Mouse (Mus musculus): ENCODE results near the gene Rnf114. TPM values are rescaled to one million over a fixed set of nuclear protein-coding genes. Genes with fewer than 3 reads are reported as not detected.

Rnf114 gene
- polyA plus RNA-seq, 1 experiment from 2014 or later: 119 TPM

- ATAC-seq: no peak
- Histone ChIP-seq H3K4me1 (ENCODE audit: insufficient read depth, low read depth, low read length) (no peaks in the 10 kb centered on the region), H3K9ac (replicated peaks; ENCODE audit: low read depth) (no peak overlapping the region), H3K4me2 (replicated peaks; ENCODE audit: low read depth, low read length) (no peak overlapping the region), H3K27me3 (replicated peaks; ENCODE audit: insufficient read depth, low read length) (no peaks in the 10 kb centered on the region), H3K27ac (ENCODE audit: low read length) (no peak overlapping the region), H3K36me3 (ENCODE audit: insufficient read depth, low read length) (no peaks in the 10 kb centered on the region), H3K9me3 (ENCODE audit: low read length) (no peaks in the 10 kb centered on the region), H3K4me3 (ENCODE audit: low read depth, low read length) (no peak overlapping the region)
- WGBS: 46% methylated on average over 8 of the region's 8 CpGs
- DNase-seq (ENCODE audit: low spot score): peak; percentile 17
- no peak for TF ChIP-seq EP300 (IDR thresholded peaks at IDR 0.05)
- no peak for TF ChIP-seq CTCF (IDR thresholded peaks at IDR 0.05)
Observed at GRCm38 (mm10) chr2:167550341-167550854, 58.0 kb downstream of the Rnf114 start.

GRCm38 (mm10) chr2:167551342-167551920 is 59.0 kb downstream of the Rnf114 start:
- H3K27ac ChIP-seq (ENCODE audit: low read length): no peak overlapping the region
- H3K4me2 ChIP-seq (replicated peaks; ENCODE audit: low read depth, low read length): no peak overlapping the region
- DNase-seq (ENCODE audit: low spot score): no peak
- no peak overlapping the region for H3K4me3 ChIP-seq (ENCODE audit: low read depth, low read length)
- no peaks in the 10 kb centered on the region for H3K9me3 ChIP-seq (ENCODE audit: low read length)
- H3K27me3 ChIP-seq (replicated peaks; ENCODE audit: insufficient read depth, low read length): no peaks in the 10 kb centered on the region
- 70% methylated on average over 8 of the region's 8 CpGs for WGBS
- no peaks in the 10 kb centered on the region for H3K36me3 ChIP-seq (ENCODE audit: insufficient read depth, low read length)
- H3K4me1 ChIP-seq (ENCODE audit: insufficient read depth, low read depth, low read length): no peaks in the 10 kb centered on the region
- TF ChIP-seq CTCF (IDR thresholded peaks at IDR 0.05): no peak
- no peak for TF ChIP-seq EP300 (IDR thresholded peaks at IDR 0.05)
- H3K9ac ChIP-seq (replicated peaks; ENCODE audit: low read depth): no peak overlapping the region
- no peak for ATAC-seq

- Histone ChIP-seq H3K9ac (replicated peaks; ENCODE audit: low read depth) (no peak overlapping the region), H3K36me3 (ENCODE audit: insufficient read depth, low read length) (no peaks in the 10 kb centered on the region), H3K9me3 (ENCODE audit: low read length) (no peaks in the 10 kb centered on the region), H3K4me3 (ENCODE audit: low read depth, low read length) (no peak overlapping the region), H3K4me2 (replicated peaks; ENCODE audit: low read depth, low read length) (no peak overlapping the region), H3K27ac (ENCODE audit: low read length) (no peak overlapping the region), H3K27me3 (replicated peaks; ENCODE audit: insufficient read depth, low read length) (no peaks in the 10 kb centered on the region), H3K4me1 (ENCODE audit: insufficient read depth, low read depth, low read length) (no peaks in the 10 kb centered on the region)
- DNase-seq (ENCODE audit: low spot score) (no peak), ATAC-seq (no peak)
- WGBS: 65% methylated on average over 4 of the region's 4 CpGs
- no peak for TF ChIP-seq CTCF (IDR thresholded peaks at IDR 0.05)
- no peak for TF ChIP-seq EP300 (IDR thresholded peaks at IDR 0.05)
Observed at GRCm38 (mm10) chr2:167552292-167552691, 59.8 kb downstream of the Rnf114 start.

GRCm38 (mm10) chr2:167552927-167553402 is 60.5 kb downstream of the Rnf114 start:
- Histone ChIP-seq H3K4me2 (replicated peaks; ENCODE audit: low read depth, low read length) (no peak overlapping the region), H3K9ac (replicated peaks; ENCODE audit: low read depth) (no peak overlapping the region), H3K27ac (ENCODE audit: low read length) (peak overlapping the region; percentile 27; the same call in 1 of the 2 replicates), H3K4me3 (ENCODE audit: low read depth, low read length) (no peak overlapping the region), H3K4me1 (ENCODE audit: insufficient read depth, low read depth, low read length) (no peaks in the 10 kb centered on the region), H3K9me3 (ENCODE audit: low read length) (no peaks in the 10 kb centered on the region), H3K36me3 (ENCODE audit: insufficient read depth, low read length) (no peaks in the 10 kb centered on the region), H3K27me3 (replicated peaks; ENCODE audit: insufficient read depth, low read length) (no peaks in the 10 kb centered on the region)
- peak; percentile 85 for ATAC-seq
- 39% methylated on average over 11 of the region's 11 CpGs for WGBS
- DNase-seq (ENCODE audit: low spot score): peak; percentile 62
- no peak for TF ChIP-seq CTCF (IDR thresholded peaks at IDR 0.05)
- TF ChIP-seq EP300 (IDR thresholded peaks at IDR 0.05): no peak

DNA sequence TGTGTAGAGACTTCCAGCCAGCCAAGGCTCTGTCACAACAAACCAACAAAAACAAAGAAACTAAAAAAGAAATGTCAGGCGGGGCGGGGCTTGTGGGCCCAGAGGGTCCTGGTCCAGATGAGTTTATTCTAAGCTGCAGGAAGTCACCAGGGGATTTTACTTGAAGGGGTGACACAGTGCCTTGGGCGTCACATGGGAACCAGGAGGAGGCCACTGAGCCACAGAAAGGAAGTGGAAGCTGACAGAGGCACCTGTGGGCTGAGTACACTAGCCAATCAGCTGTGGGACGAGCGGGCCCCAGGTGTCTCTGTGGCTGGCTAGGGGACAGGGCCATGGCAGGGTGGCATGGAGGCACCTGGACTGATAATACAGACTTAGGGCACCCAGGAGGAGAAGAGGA is 63.3 kb downstream of the Rnf114 start:
- Histone ChIP-seq H3K4me1 (ENCODE audit: insufficient read depth, low read depth, low read length) (no peaks in the 10 kb centered on the region), H3K9me3 (ENCODE audit: low read length) (no peaks in the 10 kb centered on the region), H3K9ac (replicated peaks; ENCODE audit: low read depth) (no peak overlapping the region), H3K27ac (ENCODE audit: low read length) (no peak overlapping the region), H3K4me2 (replicated peaks; ENCODE audit: low read depth, low read length) (no peak overlapping the region), H3K36me3 (ENCODE audit: insufficient read depth, low read length) (no peaks in the 10 kb centered on the region), H3K27me3 (replicated peaks; ENCODE audit: insufficient read depth, low read length) (no peaks in the 10 kb centered on the region), H3K4me3 (ENCODE audit: low read depth, low read length) (no peak overlapping the region)
- 86% methylated on average over 5 of the region's 5 CpGs for WGBS
- no peak for ATAC-seq
- no peak for TF ChIP-seq EP300 (IDR thresholded peaks at IDR 0.05)
- no peak for TF ChIP-seq CTCF (IDR thresholded peaks at IDR 0.05)
- DNase-seq (ENCODE audit: low spot score): no peak

- no peak for ATAC-seq
- Histone ChIP-seq H3K9ac (replicated peaks; ENCODE audit: low read depth) (no peak overlapping the region), H3K4me1 (ENCODE audit: insufficient read depth, low read depth, low read length) (peaks cover 1% of the 10 kb centered on the region; the same call in 1 of the 2 replicates), H3K9me3 (ENCODE audit: low read length) (no peaks in the 10 kb centered on the region), H3K4me2 (replicated peaks; ENCODE audit: low read depth, low read length) (peak overlapping the region; percentile 34; the same call in 1 of the 2 replicates), H3K36me3 (ENCODE audit: insufficient read depth, low read length) (no peaks in the 10 kb centered on the region), H3K27ac (ENCODE audit: low read length) (no peak overlapping the region), H3K27me3 (replicated peaks; ENCODE audit: insufficient read depth, low read length) (no peaks in the 10 kb centered on the region), H3K4me3 (ENCODE audit: low read depth, low read length) (no peak overlapping the region)
- 19% methylated on average over 24 of the region's 27 CpGs for WGBS
- no peak for DNase-seq (ENCODE audit: low spot score)
- TF ChIP-seq CTCF (IDR thresholded peaks at IDR 0.05): no peak
Observed at GRCm38 (mm10) chr2:167559413-167559812, 67.0 kb downstream of the Rnf114 start.

All from lung, postnatal 0 days (tissue).